Mouse (Mus musculus): ENCODE measurements around the gene Suz12. TPM values are rescaled to one million over a fixed set of nuclear protein-coding genes. Genes with fewer than 3 reads are reported as not detected.

The Suz12 gene
- polyA plus RNA-seq, 2 experiments = 20.4 to 28.5 TPM

DNA sequence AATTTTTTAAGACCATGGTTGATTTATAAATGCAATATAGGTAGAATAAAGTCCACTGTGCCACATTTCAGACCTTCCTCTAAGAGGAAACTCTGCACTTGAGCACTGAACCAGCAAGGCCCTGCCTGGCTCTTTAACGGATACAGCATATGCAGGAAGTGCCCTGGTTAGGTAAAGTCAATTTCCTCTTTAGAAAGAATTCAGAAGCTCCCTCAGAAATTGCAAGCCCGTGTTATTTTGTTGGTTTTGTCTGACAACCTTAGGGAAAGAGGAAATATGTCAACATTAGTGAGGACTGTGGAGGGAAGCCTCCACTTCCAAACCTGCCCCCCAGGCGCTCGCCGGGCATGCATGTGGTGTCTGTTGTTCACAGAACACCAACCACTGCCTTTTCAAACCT, 74.7 kb downstream of the Suz12 start:
- H3K4me3 ChIP-seq (replicated peaks; ENCODE audit: low read length) = no peak overlapping the region
- H3K9ac ChIP-seq (ENCODE audit: low read depth, low read length, severe bottlenecking) = no peak overlapping the region
- no peaks in the 10 kb centered on the region for H3K27me3 ChIP-seq (ENCODE audit: control insufficient read depth, insufficient read depth, low read length)
- H3K9me3 ChIP-seq (ENCODE audit: control insufficient read depth, low read length) = no peaks in the 10 kb centered on the region
- no peak for TF ChIP-seq POLR2A (IDR thresholded peaks at IDR 0.05; ENCODE audit: borderline replicate concordance, extremely low read depth, insufficient read depth, insufficient read length)
- peaks cover 10% of the 10 kb centered on the region; the same call in 1 of the 2 replicates for H3K36me3 ChIP-seq (ENCODE audit: control insufficient read depth, insufficient read depth, low read length)
- H3K4me1 ChIP-seq (ENCODE audit: control insufficient read depth, insufficient read depth, low read length) = no peaks in the 10 kb centered on the region
- no peak overlapping the region for H3K4me2 ChIP-seq (replicated peaks; ENCODE audit: low read depth, low read length, severe bottlenecking)
- DNase-seq (ENCODE audit: low spot score) = no peak
- H3K27ac ChIP-seq (replicated peaks; ENCODE audit: low read depth, low read length) = no peak overlapping the region
- WGBS = 80% methylated on average over 5 of the region's 5 CpGs
- ATAC-seq (ENCODE audit: low FRiP score, low read depth) = no peak

- no peak for DNase-seq (ENCODE audit: low spot score)
- H3K9me3 ChIP-seq (ENCODE audit: control insufficient read depth, low read length) = no peaks in the 10 kb centered on the region
- H3K9ac ChIP-seq (ENCODE audit: low read depth, low read length, severe bottlenecking) = no peak overlapping the region
- WGBS = 57% methylated on average over 3 of the region's 3 CpGs
- no peak overlapping the region for H3K4me3 ChIP-seq (replicated peaks; ENCODE audit: low read length)
- H3K36me3 ChIP-seq (ENCODE audit: control insufficient read depth, insufficient read depth, low read length) = no peaks in the 10 kb centered on the region; the same call in 1 of the 2 replicates
- no peaks in the 10 kb centered on the region for H3K4me1 ChIP-seq (ENCODE audit: control insufficient read depth, insufficient read depth, low read length)
- H3K27me3 ChIP-seq (ENCODE audit: control insufficient read depth, insufficient read depth, low read length) = no peaks in the 10 kb centered on the region
- ATAC-seq (ENCODE audit: low FRiP score, low read depth) = no peak
- TF ChIP-seq POLR2A (IDR thresholded peaks at IDR 0.05; ENCODE audit: borderline replicate concordance, extremely low read depth, insufficient read depth, insufficient read length) = no peak
- H3K4me2 ChIP-seq (replicated peaks; ENCODE audit: low read depth, low read length, severe bottlenecking) = no peak overlapping the region
- H3K27ac ChIP-seq (replicated peaks; ENCODE audit: low read depth, low read length) = no peak overlapping the region
Measured at GRCm38 (mm10) chr11:80069815-80070214, 76.9 kb downstream of the Suz12 start.

- DNase-seq (ENCODE audit: low spot score) = no peak
- H3K27me3 ChIP-seq (ENCODE audit: control insufficient read depth, insufficient read depth, low read length) = no peaks in the 10 kb centered on the region
- 98% methylated on average over 2 of the region's 2 CpGs for WGBS
- H3K9ac ChIP-seq (ENCODE audit: low read depth, low read length, severe bottlenecking) = no peak overlapping the region
- TF ChIP-seq POLR2A (IDR thresholded peaks at IDR 0.05; ENCODE audit: borderline replicate concordance, extremely low read depth, insufficient read depth, insufficient read length) = no peak
- no peak for ATAC-seq (ENCODE audit: low FRiP score, low read depth)
- H3K9me3 ChIP-seq (ENCODE audit: control insufficient read depth, low read length) = no peaks in the 10 kb centered on the region
- H3K4me2 ChIP-seq (replicated peaks; ENCODE audit: low read depth, low read length, severe bottlenecking) = no peak overlapping the region
- no peak overlapping the region for H3K27ac ChIP-seq (replicated peaks; ENCODE audit: low read depth, low read length)
- H3K36me3 ChIP-seq (ENCODE audit: control insufficient read depth, insufficient read depth, low read length) = no peaks in the 10 kb centered on the region; the same call in 1 of the 2 replicates
- H3K4me3 ChIP-seq (replicated peaks; ENCODE audit: low read length) = no peak overlapping the region
- no peaks in the 10 kb centered on the region for H3K4me1 ChIP-seq (ENCODE audit: control insufficient read depth, insufficient read depth, low read length)
Measured at GRCm38 (mm10) chr11:80071039-80071438, 78.1 kb downstream of the Suz12 start.

- no peaks in the 10 kb centered on the region for H3K9me3 ChIP-seq (ENCODE audit: control insufficient read depth, low read length)
Measured at GRCm38 (mm10) chr11:80072365-80072764, 79.5 kb downstream of the Suz12 start.

GRCm38 (mm10) chr11:80075608-80076277, 82.8 kb downstream of the Suz12 start:
- TF ChIP-seq POLR2A (IDR thresholded peaks at IDR 0.05; ENCODE audit: borderline replicate concordance, extremely low read depth, insufficient read depth, insufficient read length) = no peak
- Histone ChIP-seq H3K4me3 (replicated peaks; ENCODE audit: low read length) (no peak overlapping the region), H3K27me3 (ENCODE audit: control insufficient read depth, insufficient read depth, low read length) (no peaks in the 10 kb centered on the region), H3K36me3 (ENCODE audit: control insufficient read depth, insufficient read depth, low read length) (peaks cover 6% of the 10 kb centered on the region; the same call in 1 of the 2 replicates), H3K9me3 (ENCODE audit: control insufficient read depth, low read length) (no peaks in the 10 kb centered on the region), H3K4me2 (replicated peaks; ENCODE audit: low read depth, low read length, severe bottlenecking) (no peak overlapping the region), H3K9ac (ENCODE audit: low read depth, low read length, severe bottlenecking) (no peak overlapping the region), H3K4me1 (ENCODE audit: control insufficient read depth, insufficient read depth, low read length) (peaks cover 4% of the 10 kb centered on the region; the same call in 1 of the 2 replicates), H3K27ac (replicated peaks; ENCODE audit: low read depth, low read length) (no peak overlapping the region)
- DNase-seq (ENCODE audit: low spot score) = no peak
- 93% methylated on average over 5 of the region's 5 CpGs for WGBS
- ATAC-seq (ENCODE audit: low FRiP score, low read depth) = no peak

More at GRCm38 (mm10) chr11:80072365-80072764, 79.5 kb downstream of the Suz12 start:
- H3K4me3 ChIP-seq (replicated peaks; ENCODE audit: low read length) = no peak overlapping the region
- H3K27ac ChIP-seq (replicated peaks; ENCODE audit: low read depth, low read length) = no peak overlapping the region
- 88% methylated on average over 3 of the region's 3 CpGs for WGBS
- H3K4me1 ChIP-seq (ENCODE audit: control insufficient read depth, insufficient read depth, low read length) = no peaks in the 10 kb centered on the region
- no peak for TF ChIP-seq POLR2A (IDR thresholded peaks at IDR 0.05; ENCODE audit: borderline replicate concordance, extremely low read depth, insufficient read depth, insufficient read length)
- ATAC-seq (ENCODE audit: low FRiP score, low read depth) = no peak
- no peak for DNase-seq (ENCODE audit: low spot score)
- H3K36me3 ChIP-seq (ENCODE audit: control insufficient read depth, insufficient read depth, low read length) = no peaks in the 10 kb centered on the region; the same call in 1 of the 2 replicates
- H3K4me2 ChIP-seq (replicated peaks; ENCODE audit: low read depth, low read length, severe bottlenecking) = no peak overlapping the region
- H3K27me3 ChIP-seq (ENCODE audit: control insufficient read depth, insufficient read depth, low read length) = no peaks in the 10 kb centered on the region
- no peak overlapping the region for H3K9ac ChIP-seq (ENCODE audit: low read depth, low read length, severe bottlenecking)

Data from limb, embryonic 14.5 days (tissue).